Mouse (Mus musculus): ENCODE measurements around the gene 2210407C18Rik. TPM values are rescaled to one million over a fixed set of nuclear protein-coding genes. Genes with fewer than 3 reads are reported as not detected.

The 2210407C18Rik gene
- polyA plus RNA-seq, 1 experiment, result 5.3 TPM

DNA sequence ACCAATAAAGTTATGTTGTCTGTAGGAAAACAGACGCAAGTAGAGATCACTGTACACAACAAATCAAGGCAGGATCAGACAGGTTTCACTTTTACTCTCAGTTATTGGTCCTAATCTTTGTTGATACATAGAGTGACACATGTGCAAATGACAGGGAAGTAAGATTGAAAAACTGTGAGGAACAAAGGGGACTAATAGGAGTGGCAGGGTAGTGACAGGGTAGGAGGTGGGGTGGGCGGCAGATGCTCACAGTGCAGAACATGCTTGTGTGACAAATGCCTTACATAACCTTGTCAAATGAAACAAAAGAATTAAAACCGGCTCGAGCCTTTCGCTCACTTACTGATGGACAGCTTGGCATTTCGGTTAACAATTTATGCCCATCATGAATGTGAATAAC is 2.9 kb upstream of the 2210407C18Rik start:
- H3K4me1 ChIP-seq (replicated peaks; ENCODE audit: control insufficient read depth, insufficient read depth, low read length), result no peaks in the 10 kb centered on the region
- no peak overlapping the region for H3K4me3 ChIP-seq (ENCODE audit: control insufficient read depth, insufficient read depth, low read length)
- 83% methylated on average over 6 of the region's 6 CpGs for WGBS
- no peaks in the 10 kb centered on the region for H3K36me3 ChIP-seq (ENCODE audit: control insufficient read depth, insufficient read depth, low read length)
- H3K27ac ChIP-seq (ENCODE audit: control insufficient read depth, insufficient read depth, low read length), result no peak overlapping the region
- no peaks in the 10 kb centered on the region for H3K27me3 ChIP-seq (ENCODE audit: control insufficient read depth, insufficient read depth, low read length)
- DNase-seq, result no peak
- no peak for TF ChIP-seq CTCF (IDR thresholded peaks at IDR 0.05; ENCODE audit: borderline replicate concordance, control insufficient read depth, extremely low read depth, insufficient read depth, low read length, poor library complexity)
- TF ChIP-seq POLR2A (IDR thresholded peaks at IDR 0.05; ENCODE audit: control insufficient read depth, extremely low read depth, insufficient read depth, low read length, poor library complexity), result no peak

GRCm38 (mm10) chr11:58618369-58618768 is 2.5 kb upstream of the 2210407C18Rik start:
- Histone ChIP-seq H3K36me3 (ENCODE audit: control insufficient read depth, insufficient read depth, low read length) (no peaks in the 10 kb centered on the region), H3K4me1 (replicated peaks; ENCODE audit: control insufficient read depth, insufficient read depth, low read length) (no peaks in the 10 kb centered on the region), H3K4me3 (ENCODE audit: control insufficient read depth, insufficient read depth, low read length) (no peak overlapping the region), H3K27me3 (ENCODE audit: control insufficient read depth, insufficient read depth, low read length) (no peaks in the 10 kb centered on the region), H3K27ac (ENCODE audit: control insufficient read depth, insufficient read depth, low read length) (no peak overlapping the region)
- WGBS, result 85% methylated on average over 3 of the region's 3 CpGs
- DNase-seq, result no peak
- TF ChIP-seq CTCF (IDR thresholded peaks at IDR 0.05; ENCODE audit: borderline replicate concordance, control insufficient read depth, extremely low read depth, insufficient read depth, low read length, poor library complexity), result no peak
- TF ChIP-seq POLR2A (IDR thresholded peaks at IDR 0.05; ENCODE audit: control insufficient read depth, extremely low read depth, insufficient read depth, low read length, poor library complexity), result no peak

DNA sequence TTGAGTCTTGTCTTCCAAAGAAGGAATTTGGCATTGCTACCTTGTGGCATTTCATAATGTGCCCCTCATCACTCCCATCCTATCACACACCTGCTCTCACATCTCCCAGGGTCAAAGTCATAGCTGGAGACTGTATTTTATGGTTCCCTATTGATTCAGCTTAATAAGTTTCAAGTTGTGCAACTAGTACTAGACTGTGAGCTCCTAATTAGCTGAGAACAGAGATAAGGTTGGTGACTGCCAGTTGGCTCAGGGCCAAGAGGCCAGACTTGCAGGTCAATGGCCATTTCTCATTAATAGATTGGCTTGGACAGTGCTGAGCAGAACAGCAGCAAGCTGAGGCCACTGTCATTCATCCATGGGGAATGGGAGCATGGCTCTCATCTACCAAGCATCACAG is 1.3 kb downstream of the 2210407C18Rik start:
- no peak for DNase-seq
- H3K4me3 ChIP-seq (ENCODE audit: control insufficient read depth, insufficient read depth, low read length), result no peak overlapping the region
- no peak overlapping the region for H3K27ac ChIP-seq (ENCODE audit: control insufficient read depth, insufficient read depth, low read length)
- no peaks in the 10 kb centered on the region for H3K4me1 ChIP-seq (replicated peaks; ENCODE audit: control insufficient read depth, insufficient read depth, low read length)
- no peaks in the 10 kb centered on the region for H3K36me3 ChIP-seq (ENCODE audit: control insufficient read depth, insufficient read depth, low read length)
- TF ChIP-seq CTCF (IDR thresholded peaks at IDR 0.05; ENCODE audit: borderline replicate concordance, control insufficient read depth, extremely low read depth, insufficient read depth, low read length, poor library complexity) (no peak), POLR2A (IDR thresholded peaks at IDR 0.05; ENCODE audit: control insufficient read depth, extremely low read depth, insufficient read depth, low read length, poor library complexity) (no peak)
- H3K27me3 ChIP-seq (ENCODE audit: control insufficient read depth, insufficient read depth, low read length), result no peaks in the 10 kb centered on the region

DNA sequence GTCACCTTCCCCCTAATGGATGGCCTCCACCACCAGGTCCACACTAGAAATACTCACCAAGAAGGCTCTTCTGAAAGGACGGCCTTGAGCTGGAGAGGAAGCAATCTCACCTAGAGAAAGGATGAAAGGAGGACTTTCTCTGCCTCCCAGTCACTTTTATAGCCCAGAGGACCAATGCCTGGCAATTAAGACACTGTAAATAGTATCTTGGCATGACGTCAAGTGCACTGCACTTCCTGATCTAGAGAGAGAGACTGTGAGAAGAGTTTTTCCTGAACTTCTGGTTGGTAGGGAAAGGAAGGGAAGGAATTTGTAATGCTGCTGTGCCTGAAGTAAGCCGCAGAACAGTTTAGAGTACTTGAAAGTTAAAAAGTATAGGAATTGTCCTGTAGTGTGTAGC is 2.5 kb downstream of the 2210407C18Rik start:
- DNase-seq, result no peak
- WGBS, result 66% methylated on average over 3 of the region's 3 CpGs
- Histone ChIP-seq H3K36me3 (ENCODE audit: control insufficient read depth, insufficient read depth, low read length) (no peaks in the 10 kb centered on the region), H3K4me1 (replicated peaks; ENCODE audit: control insufficient read depth, insufficient read depth, low read length) (no peaks in the 10 kb centered on the region), H3K27me3 (ENCODE audit: control insufficient read depth, insufficient read depth, low read length) (no peaks in the 10 kb centered on the region), H3K27ac (ENCODE audit: control insufficient read depth, insufficient read depth, low read length) (no peak overlapping the region), H3K4me3 (ENCODE audit: control insufficient read depth, insufficient read depth, low read length) (no peak overlapping the region)
- TF ChIP-seq POLR2A (IDR thresholded peaks at IDR 0.05; ENCODE audit: control insufficient read depth, extremely low read depth, insufficient read depth, low read length, poor library complexity), result no peak
- TF ChIP-seq CTCF (IDR thresholded peaks at IDR 0.05; ENCODE audit: borderline replicate concordance, control insufficient read depth, extremely low read depth, insufficient read depth, low read length, poor library complexity), result no peak

- no peak overlapping the region for H3K4me3 ChIP-seq (ENCODE audit: control insufficient read depth, insufficient read depth, low read length)
- DNase-seq, result no peak
- H3K27me3 ChIP-seq (ENCODE audit: control insufficient read depth, insufficient read depth, low read length), result no peaks in the 10 kb centered on the region
- no peaks in the 10 kb centered on the region for H3K4me1 ChIP-seq (replicated peaks; ENCODE audit: control insufficient read depth, insufficient read depth, low read length)
- 86% methylated on average over 6 of the region's 6 CpGs for WGBS
- no peaks in the 10 kb centered on the region for H3K36me3 ChIP-seq (ENCODE audit: control insufficient read depth, insufficient read depth, low read length)
- TF ChIP-seq CTCF (IDR thresholded peaks at IDR 0.05; ENCODE audit: borderline replicate concordance, control insufficient read depth, extremely low read depth, insufficient read depth, low read length, poor library complexity), result no peak
- H3K27ac ChIP-seq (ENCODE audit: control insufficient read depth, insufficient read depth, low read length), result no peak overlapping the region
Measured at GRCm38 (mm10) chr11:58607030-58607429, 8.8 kb downstream of the 2210407C18Rik start.

DNA sequence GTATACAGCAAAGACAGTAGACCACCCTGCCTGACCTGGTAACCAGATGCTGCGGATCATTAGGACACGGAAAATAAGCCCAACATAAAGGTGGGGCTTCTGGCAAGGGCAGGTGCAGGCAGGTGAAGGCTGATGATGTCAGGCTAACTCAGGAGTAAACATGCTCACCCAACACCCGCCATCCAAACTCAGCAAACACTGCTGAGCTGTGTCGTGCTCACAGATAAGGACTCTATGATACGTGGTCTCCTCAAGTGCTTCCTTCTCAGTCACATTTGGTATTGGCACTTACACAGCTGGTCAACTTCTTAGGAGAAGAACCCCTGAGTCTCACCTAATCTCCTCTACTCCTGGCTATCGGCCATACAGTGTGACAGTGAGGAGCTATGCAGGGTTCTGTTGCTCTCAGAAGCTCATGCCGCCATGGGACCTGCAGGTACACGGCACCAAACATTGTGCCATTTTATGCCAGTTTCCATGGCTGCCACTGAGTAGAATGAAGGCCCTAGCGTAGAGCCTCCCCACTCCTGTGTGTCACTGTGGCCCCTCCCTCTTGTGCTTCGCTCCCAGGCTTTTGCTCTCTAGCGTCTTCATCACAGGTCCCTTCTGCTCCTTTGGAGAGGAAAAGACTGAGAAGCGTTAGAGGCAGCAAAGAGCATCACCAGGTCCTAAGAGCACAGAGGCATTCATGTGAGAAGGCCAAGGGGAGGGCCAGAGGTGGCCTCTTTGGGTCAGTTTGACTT is 9.5 kb downstream of the 2210407C18Rik start:
- H3K4me1 ChIP-seq (replicated peaks; ENCODE audit: control insufficient read depth, insufficient read depth, low read length), result no peaks in the 10 kb centered on the region
- no peak overlapping the region for H3K4me3 ChIP-seq (ENCODE audit: control insufficient read depth, insufficient read depth, low read length)
- TF ChIP-seq POLR2A (IDR thresholded peaks at IDR 0.05; ENCODE audit: control insufficient read depth, extremely low read depth, insufficient read depth, low read length, poor library complexity) (no peak), CTCF (IDR thresholded peaks at IDR 0.05; ENCODE audit: borderline replicate concordance, control insufficient read depth, extremely low read depth, insufficient read depth, low read length, poor library complexity) (no peak)
- WGBS, result 93% methylated on average over 12 of the region's 12 CpGs
- H3K27ac ChIP-seq (ENCODE audit: control insufficient read depth, insufficient read depth, low read length), result no peak overlapping the region
- no peak for DNase-seq
- no peaks in the 10 kb centered on the region for H3K36me3 ChIP-seq (ENCODE audit: control insufficient read depth, insufficient read depth, low read length)
- H3K27me3 ChIP-seq (ENCODE audit: control insufficient read depth, insufficient read depth, low read length), result no peaks in the 10 kb centered on the region

DNA sequence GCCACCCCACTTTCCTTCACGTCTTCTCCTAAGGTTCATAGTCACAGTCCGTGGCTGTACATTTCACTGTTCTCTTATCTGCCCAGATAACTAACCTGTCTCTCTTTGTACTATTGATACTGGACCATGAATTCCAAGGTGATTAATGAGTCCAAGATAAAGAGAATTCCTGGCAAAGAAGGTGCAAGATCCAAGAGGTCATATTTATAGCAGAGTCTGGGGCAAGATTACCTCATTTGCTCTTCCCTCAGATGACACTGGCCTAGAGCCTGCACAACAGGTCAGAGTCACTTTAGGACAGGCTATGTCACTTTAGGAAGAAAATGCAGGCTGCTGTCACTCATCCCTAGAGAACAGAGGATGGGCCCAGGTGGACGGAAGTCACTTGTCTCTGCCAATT is 10.6 kb downstream of the 2210407C18Rik start:
- no peaks in the 10 kb centered on the region for H3K4me1 ChIP-seq (replicated peaks; ENCODE audit: control insufficient read depth, insufficient read depth, low read length)
- H3K36me3 ChIP-seq (ENCODE audit: control insufficient read depth, insufficient read depth, low read length), result no peaks in the 10 kb centered on the region
- H3K27ac ChIP-seq (ENCODE audit: control insufficient read depth, insufficient read depth, low read length), result no peak overlapping the region
- no peaks in the 10 kb centered on the region for H3K27me3 ChIP-seq (ENCODE audit: control insufficient read depth, insufficient read depth, low read length)
- TF ChIP-seq POLR2A (IDR thresholded peaks at IDR 0.05; ENCODE audit: control insufficient read depth, extremely low read depth, insufficient read depth, low read length, poor library complexity) (no peak), CTCF (IDR thresholded peaks at IDR 0.05; ENCODE audit: borderline replicate concordance, control insufficient read depth, extremely low read depth, insufficient read depth, low read length, poor library complexity) (no peak)
- no peak for DNase-seq
- 90% methylated on average over 3 of the region's 3 CpGs for WGBS
- no peak overlapping the region for H3K4me3 ChIP-seq (ENCODE audit: control insufficient read depth, insufficient read depth, low read length)
